Mouse (Mus musculus): ENCODE measurements around the gene Tpgs1. TPM values are rescaled to one million over a fixed set of nuclear protein-coding genes. Genes with fewer than 3 reads are reported as not detected.
A peak's percentile ranks its signal among the peaks of the same experiment; 100 is the strongest.

Gene Tpgs1
- 59.7 and 65.2 TPM in 2 replicates for polyA plus RNA-seq (2014; fragmentation: Nextera tagmentation; extraction: Ambion mirVana)

DNA sequence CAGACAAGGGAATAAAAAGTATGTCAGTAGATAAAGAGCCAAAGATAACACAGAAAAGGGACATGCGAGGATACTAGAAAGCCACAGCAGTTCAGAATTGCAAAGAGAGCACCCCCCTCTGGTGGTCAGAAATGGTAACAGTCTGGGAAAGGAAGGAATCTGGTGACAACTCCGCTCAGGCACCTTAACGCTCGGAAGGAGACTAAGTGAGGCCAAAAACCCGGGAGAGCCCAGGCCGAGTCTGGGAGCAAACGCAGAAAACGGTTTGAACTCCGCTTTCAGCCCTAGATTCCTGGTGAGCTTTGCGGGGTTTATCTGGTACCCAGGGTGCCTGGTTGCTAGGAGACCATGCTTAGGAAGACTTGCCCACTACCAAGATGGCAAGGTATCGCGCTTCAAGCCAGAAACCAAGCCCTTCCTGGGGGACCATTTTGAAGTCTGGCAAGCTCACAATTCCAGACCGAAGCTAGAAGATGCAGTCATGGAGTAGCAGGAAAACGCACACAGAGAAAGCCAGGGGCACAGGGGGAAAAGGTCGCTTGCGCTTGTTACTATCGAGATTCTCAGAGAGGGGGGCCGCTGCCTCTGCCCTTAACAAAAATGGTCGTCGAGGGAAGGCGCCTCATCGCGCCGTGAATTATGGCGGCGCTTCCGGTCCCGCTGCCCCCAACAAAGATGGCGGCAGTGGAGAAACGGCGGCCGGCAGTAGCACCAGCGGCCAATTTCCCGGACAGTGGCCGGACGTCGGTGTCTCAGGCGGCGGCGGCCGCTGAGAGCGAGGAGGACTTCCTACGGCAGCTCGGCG, at the start of gene Tpgs1:
TSS of gene Tpgs1 (plus strand) at position 599 of the 805 bp plus-strand sequence.
- peak; percentile 81 for ATAC-seq (replicated peaks; ENCODE audit: low FRiP score)
- Histone ChIP-seq H3K9me3 (ENCODE audit: control insufficient read depth, low read length) (no peaks in the 10 kb centered on the region), H3K4me1 (replicated peaks; ENCODE audit: control insufficient read depth, insufficient read depth, low read length) (peaks cover 13% of the 10 kb centered on the region), H3K27me3 (ENCODE audit: control insufficient read depth, insufficient read depth, low read length) (no peaks in the 10 kb centered on the region), H3K4me2 (ENCODE audit: low read depth, low read length, severe bottlenecking) (peak within 1 kb of the TSS; percentile 86), H3K27ac (ENCODE audit: low read depth, low read length) (peak within 1 kb of the TSS; percentile 94), H3K9ac (ENCODE audit: low read length) (peak within 1 kb of the TSS; percentile 95), H3K4me3 (ENCODE audit: low read depth, low read length) (peak within 1 kb of the TSS; percentile 98), H3K36me3 (ENCODE audit: control insufficient read depth, insufficient read depth, low read length) (no peaks in the 10 kb centered on the region)
- peak; percentile 92 for DNase-seq (ENCODE audit: low spot score)
- WGBS = under 1% methylated on average over 45 of the region's 45 CpGs

DNA sequence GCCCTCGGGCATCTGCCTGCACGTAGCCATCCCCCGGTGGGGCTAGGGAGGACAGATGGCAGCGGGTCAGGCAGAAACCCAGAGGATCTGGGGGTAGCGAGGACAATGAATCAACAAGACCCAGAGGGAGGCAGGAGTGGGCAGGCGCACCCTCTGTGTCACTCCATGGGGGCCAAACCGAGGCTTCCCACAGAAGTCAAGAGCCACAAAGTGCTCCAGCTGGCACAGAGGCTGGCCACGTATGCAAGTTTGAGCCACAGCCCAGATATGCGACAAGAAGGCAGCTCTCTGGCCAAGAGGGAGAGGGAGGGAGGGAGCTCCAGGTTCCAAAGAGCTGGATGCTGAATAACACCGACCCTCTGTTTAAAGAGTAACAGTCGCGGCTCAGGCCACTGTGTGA, 45.2 kb upstream of the Tpgs1 start:
- Histone ChIP-seq H3K4me1 (replicated peaks; ENCODE audit: control insufficient read depth, insufficient read depth, low read length) (no peaks in the 10 kb centered on the region), H3K27ac (ENCODE audit: low read depth, low read length) (no peak overlapping the region), H3K36me3 (ENCODE audit: control insufficient read depth, insufficient read depth, low read length) (no peaks in the 10 kb centered on the region), H3K9ac (ENCODE audit: low read length) (no peak overlapping the region), H3K27me3 (ENCODE audit: control insufficient read depth, insufficient read depth, low read length) (no peaks in the 10 kb centered on the region), H3K9me3 (ENCODE audit: control insufficient read depth, low read length) (no peaks in the 10 kb centered on the region), H3K4me2 (ENCODE audit: low read depth, low read length, severe bottlenecking) (no peak overlapping the region), H3K4me3 (ENCODE audit: low read depth, low read length) (no peak overlapping the region)
- ATAC-seq (replicated peaks; ENCODE audit: low FRiP score) (no peak), DNase-seq (ENCODE audit: low spot score) (no peak)
- 77% methylated on average over 12 of the region's 12 CpGs for WGBS

DNA sequence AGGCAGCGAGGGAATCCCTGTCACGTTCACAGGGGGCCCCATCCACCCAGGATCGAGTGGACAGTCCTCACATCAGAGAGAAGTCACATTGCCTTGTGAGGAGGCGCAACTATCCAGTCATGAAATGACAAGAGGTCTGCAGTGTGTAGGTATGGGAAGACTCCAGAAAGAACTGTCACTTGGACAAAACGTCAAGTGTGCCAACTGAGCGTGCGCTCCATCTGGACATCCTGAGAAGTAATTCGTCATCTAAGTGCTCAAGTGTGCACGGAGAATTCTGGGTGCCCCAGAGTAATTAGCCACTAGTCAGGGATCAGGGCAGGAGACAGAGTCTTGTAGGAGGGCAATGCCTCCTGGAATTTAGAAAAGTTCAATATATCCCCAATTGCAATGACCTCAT, 43.8 kb upstream of the Tpgs1 start:
- ATAC-seq (replicated peaks; ENCODE audit: low FRiP score) (no peak), DNase-seq (ENCODE audit: low spot score) (no peak)
- H3K36me3 ChIP-seq (ENCODE audit: control insufficient read depth, insufficient read depth, low read length) = no peaks in the 10 kb centered on the region
- 80% methylated on average over 9 of the region's 9 CpGs for WGBS
- no peaks in the 10 kb centered on the region for H3K9me3 ChIP-seq (ENCODE audit: control insufficient read depth, low read length)
- no peaks in the 10 kb centered on the region for H3K27me3 ChIP-seq (ENCODE audit: control insufficient read depth, insufficient read depth, low read length)
- H3K9ac ChIP-seq (ENCODE audit: low read length) = no peak overlapping the region
- H3K4me1 ChIP-seq (replicated peaks; ENCODE audit: control insufficient read depth, insufficient read depth, low read length) = no peaks in the 10 kb centered on the region
- H3K4me3 ChIP-seq (ENCODE audit: low read depth, low read length) = no peak overlapping the region
- H3K4me2 ChIP-seq (ENCODE audit: low read depth, low read length, severe bottlenecking) = no peak overlapping the region
- H3K27ac ChIP-seq (ENCODE audit: low read depth, low read length) = no peak overlapping the region

DNA sequence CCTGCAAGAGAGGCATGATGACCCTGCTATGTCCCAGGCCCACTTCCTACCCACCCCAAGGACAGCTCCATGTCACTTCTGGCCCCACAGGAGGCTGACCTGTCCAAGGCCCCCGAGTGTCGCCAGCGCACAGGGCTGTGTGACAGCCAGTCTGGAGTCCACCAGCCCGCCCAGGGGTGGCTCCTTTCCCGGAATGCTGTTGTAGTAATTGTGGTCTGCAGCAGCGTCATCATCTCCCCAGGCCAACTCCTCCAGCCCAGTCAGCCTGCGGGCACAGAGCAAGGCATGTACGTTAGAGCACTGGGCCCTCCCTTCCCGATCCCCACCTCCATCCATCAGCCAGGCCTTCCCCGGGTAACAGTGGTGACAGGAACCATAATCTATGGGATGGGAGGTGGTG, 43.0 kb upstream of the Tpgs1 start:
- Histone ChIP-seq H3K4me3 (ENCODE audit: low read depth, low read length) (no peak overlapping the region), H3K27me3 (ENCODE audit: control insufficient read depth, insufficient read depth, low read length) (no peaks in the 10 kb centered on the region), H3K36me3 (ENCODE audit: control insufficient read depth, insufficient read depth, low read length) (no peaks in the 10 kb centered on the region), H3K27ac (ENCODE audit: low read depth, low read length) (no peak overlapping the region), H3K4me2 (ENCODE audit: low read depth, low read length, severe bottlenecking) (no peak overlapping the region), H3K4me1 (replicated peaks; ENCODE audit: control insufficient read depth, insufficient read depth, low read length) (no peaks in the 10 kb centered on the region), H3K9me3 (ENCODE audit: control insufficient read depth, low read length) (no peaks in the 10 kb centered on the region), H3K9ac (ENCODE audit: low read length) (no peak overlapping the region)
- WGBS = 89% methylated on average over 10 of the region's 10 CpGs
- no peak for ATAC-seq (replicated peaks; ENCODE audit: low FRiP score)
- DNase-seq (ENCODE audit: low spot score) = no peak

DNA sequence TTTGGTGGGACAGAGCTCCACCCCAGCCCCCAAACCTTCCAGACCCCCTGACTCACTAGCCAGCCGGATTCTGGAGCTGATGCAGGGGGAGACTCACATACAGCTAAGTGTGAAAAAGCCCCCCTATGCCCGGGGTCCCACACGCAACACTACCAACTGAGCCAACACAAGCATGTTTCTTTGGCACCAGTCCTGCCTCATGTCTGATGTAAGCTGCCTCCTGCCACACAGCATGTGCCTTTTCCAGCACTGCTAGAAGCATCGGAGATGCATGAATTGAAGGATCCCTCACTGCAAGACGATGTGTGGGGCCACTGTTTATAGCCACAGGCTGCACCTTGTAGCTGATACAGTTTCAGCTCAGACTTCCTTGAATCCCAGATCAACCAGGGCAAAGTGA, 40.8 kb upstream of the Tpgs1 start:
- H3K9ac ChIP-seq (ENCODE audit: low read length) = no peak overlapping the region
- ATAC-seq (replicated peaks; ENCODE audit: low FRiP score) = no peak
- H3K4me2 ChIP-seq (ENCODE audit: low read depth, low read length, severe bottlenecking) = no peak overlapping the region
- H3K27ac ChIP-seq (ENCODE audit: low read depth, low read length) = no peak overlapping the region
- H3K9me3 ChIP-seq (ENCODE audit: control insufficient read depth, low read length) = no peaks in the 10 kb centered on the region
- H3K4me3 ChIP-seq (ENCODE audit: low read depth, low read length) = no peak overlapping the region
- no peaks in the 10 kb centered on the region for H3K4me1 ChIP-seq (replicated peaks; ENCODE audit: control insufficient read depth, insufficient read depth, low read length)
- DNase-seq (ENCODE audit: low spot score) = no peak
- no peaks in the 10 kb centered on the region for H3K27me3 ChIP-seq (ENCODE audit: control insufficient read depth, insufficient read depth, low read length)
- WGBS = 89% methylated on average over 5 of the region's 5 CpGs
- no peaks in the 10 kb centered on the region for H3K36me3 ChIP-seq (ENCODE audit: control insufficient read depth, insufficient read depth, low read length)

DNA sequence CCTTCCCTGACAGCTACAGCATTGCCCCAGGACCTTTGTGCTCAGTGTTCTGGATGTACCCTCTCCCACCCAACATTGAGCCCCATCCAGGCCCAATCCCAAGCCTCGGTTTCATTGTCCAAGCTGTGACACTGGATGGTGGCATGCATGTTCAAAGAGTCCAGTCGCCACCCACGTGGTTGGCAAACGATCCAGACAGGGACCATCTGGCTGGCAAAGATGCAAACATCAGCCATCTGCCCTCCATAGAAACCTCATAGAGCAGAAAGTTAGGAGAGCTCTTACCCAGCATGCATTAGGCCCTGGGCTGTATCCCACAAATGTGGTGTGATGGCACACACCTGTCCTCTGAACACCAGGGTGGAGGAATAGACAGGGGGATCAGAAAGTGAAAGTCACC, 37.7 kb upstream of the Tpgs1 start:
- DNase-seq (ENCODE audit: low spot score) = no peak

DNA sequence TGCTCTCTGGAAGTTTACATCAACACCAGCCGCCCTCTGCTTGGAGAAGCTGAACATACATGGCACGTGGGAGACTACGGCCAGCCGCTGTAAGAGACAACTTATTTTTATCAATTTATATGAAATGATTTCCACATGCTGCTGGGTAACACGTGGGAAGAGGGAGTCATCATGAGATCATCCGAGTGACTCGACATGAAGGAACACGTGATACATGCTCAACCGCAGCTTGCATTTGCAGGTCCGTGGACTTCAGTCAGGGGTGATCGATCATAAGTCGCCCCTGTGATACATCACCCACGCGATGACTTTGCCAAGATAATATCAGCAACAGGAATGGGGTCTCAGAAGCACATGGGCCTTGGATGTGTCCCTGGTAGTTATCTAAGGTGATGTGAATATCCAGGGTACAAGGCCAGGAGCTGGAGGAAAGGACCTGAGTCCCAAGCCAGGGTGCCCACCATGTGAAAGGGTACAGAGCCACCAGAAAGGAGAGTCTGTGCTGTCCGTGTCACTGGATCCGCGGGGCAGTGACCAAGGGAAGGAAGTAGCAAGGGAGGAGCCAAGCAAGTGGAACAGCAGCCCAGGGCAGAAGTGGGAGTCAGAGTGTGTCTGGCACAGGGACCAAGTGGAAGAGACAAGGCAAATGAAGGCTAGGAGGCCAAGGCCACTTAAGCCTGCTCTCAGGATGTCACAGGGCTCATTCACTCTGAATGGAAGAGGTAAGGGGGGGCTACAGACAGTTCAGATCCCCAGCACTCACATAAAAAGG, 36.0 kb upstream of the Tpgs1 start:
- ATAC-seq (replicated peaks; ENCODE audit: low FRiP score) (no peak), DNase-seq (ENCODE audit: low spot score) (no peak)
- Histone ChIP-seq H3K27ac (ENCODE audit: low read depth, low read length) (no peak overlapping the region), H3K9me3 (ENCODE audit: control insufficient read depth, low read length) (no peaks in the 10 kb centered on the region), H3K4me1 (replicated peaks; ENCODE audit: control insufficient read depth, insufficient read depth, low read length) (no peaks in the 10 kb centered on the region), H3K9ac (ENCODE audit: low read length) (no peak overlapping the region), H3K27me3 (ENCODE audit: control insufficient read depth, insufficient read depth, low read length) (peaks cover 6% of the 10 kb centered on the region), H3K4me3 (ENCODE audit: low read depth, low read length) (no peak overlapping the region), H3K36me3 (ENCODE audit: control insufficient read depth, insufficient read depth, low read length) (no peaks in the 10 kb centered on the region), H3K4me2 (ENCODE audit: low read depth, low read length, severe bottlenecking) (no peak overlapping the region)
- WGBS = 86% methylated on average over 17 of the region's 17 CpGs

More for the DNA sequence above, 37.7 kb upstream of the Tpgs1 start:
- Histone ChIP-seq H3K4me3 (ENCODE audit: low read depth, low read length) (no peak overlapping the region), H3K27ac (ENCODE audit: low read depth, low read length) (no peak overlapping the region), H3K4me2 (ENCODE audit: low read depth, low read length, severe bottlenecking) (no peak overlapping the region), H3K4me1 (replicated peaks; ENCODE audit: control insufficient read depth, insufficient read depth, low read length) (no peaks in the 10 kb centered on the region), H3K36me3 (ENCODE audit: control insufficient read depth, insufficient read depth, low read length) (no peaks in the 10 kb centered on the region), H3K9me3 (ENCODE audit: control insufficient read depth, low read length) (no peaks in the 10 kb centered on the region), H3K9ac (ENCODE audit: low read length) (no peak overlapping the region), H3K27me3 (ENCODE audit: control insufficient read depth, insufficient read depth, low read length) (no peaks in the 10 kb centered on the region)
- no peak for ATAC-seq (replicated peaks; ENCODE audit: low FRiP score)
- WGBS = 93% methylated on average over 4 of the region's 4 CpGs

DNA sequence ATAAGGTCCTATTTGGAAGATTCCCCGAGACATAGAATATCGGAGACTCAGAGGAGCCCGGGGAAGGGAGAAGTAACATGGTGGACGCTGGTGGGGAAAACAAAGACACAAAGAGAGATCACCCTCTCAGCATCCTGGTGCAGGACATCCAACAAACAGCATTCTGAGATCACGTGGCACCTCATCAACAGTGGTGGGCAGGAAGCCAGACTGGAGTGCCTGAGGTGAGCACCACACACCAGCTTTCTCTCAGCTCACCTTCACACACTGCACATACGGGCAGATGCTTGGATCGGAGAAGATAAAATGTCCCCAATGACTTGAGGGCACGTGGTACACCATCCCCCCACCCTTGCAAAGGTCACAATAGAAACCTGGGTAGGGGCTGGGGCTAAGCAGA, 32.9 kb upstream of the Tpgs1 start:
- no peak overlapping the region for H3K9ac ChIP-seq (ENCODE audit: low read length)
- H3K4me2 ChIP-seq (ENCODE audit: low read depth, low read length, severe bottlenecking) = peak overlapping the region; percentile 90; the same call in 1 of the 2 replicates
- H3K4me3 ChIP-seq (ENCODE audit: low read depth, low read length) = no peak overlapping the region
- H3K27me3 ChIP-seq (ENCODE audit: control insufficient read depth, insufficient read depth, low read length) = peaks cover 19% of the 10 kb centered on the region
- ATAC-seq (replicated peaks; ENCODE audit: low FRiP score) (no peak), DNase-seq (ENCODE audit: low spot score) (no peak)
- WGBS = 88% methylated on average over 8 of the region's 8 CpGs
- H3K36me3 ChIP-seq (ENCODE audit: control insufficient read depth, insufficient read depth, low read length) = no peaks in the 10 kb centered on the region
- H3K27ac ChIP-seq (ENCODE audit: low read depth, low read length) = no peak overlapping the region
- H3K4me1 ChIP-seq (replicated peaks; ENCODE audit: control insufficient read depth, insufficient read depth, low read length) = peaks cover 8% of the 10 kb centered on the region; the same call in 1 of the 2 replicates
- H3K9me3 ChIP-seq (ENCODE audit: control insufficient read depth, low read length) = no peaks in the 10 kb centered on the region
